Mouse (Mus musculus) lung, postnatal 25 days (tissue): ENCODE measurements around the gene Gli3.

Experiments
- DNase-seq: peaks from one replicate; pipeline ENCODE4 v3.0.0; 2022; ENCODE audit warnings: low spot score

Gli3 gene

GRCm38 (mm10) chr13:15552009-15552408, 89.0 kb downstream of the Gli3 start:
- DNase-seq, result no peak

GRCm38 (mm10) chr13:15556646-15557098, 93.6 kb downstream of the Gli3 start:
- DNase-seq, result no peak

- DNase-seq, result no peak
Observed at GRCm38 (mm10) chr13:15561441-15561840, 98.4 kb downstream of the Gli3 start.

GRCm38 (mm10) chr13:15570908-15571568, 108.0 kb downstream of the Gli3 start:
- no peak for DNase-seq

GRCm38 (mm10) chr13:15577133-15577917, 114.3 kb downstream of the Gli3 start:
- DNase-seq, result no peak

- no peak for DNase-seq
Observed at GRCm38 (mm10) chr13:15580458-15580857, 117.4 kb downstream of the Gli3 start.

- DNase-seq, result no peak
Observed at GRCm38 (mm10) chr13:15585941-15586340, 122.9 kb downstream of the Gli3 start.

GRCm38 (mm10) chr13:15588278-15589272, 125.5 kb downstream of the Gli3 start:
- no peak for DNase-seq

GRCm38 (mm10) chr13:15590326-15590933, 127.4 kb downstream of the Gli3 start:
- no peak for DNase-seq

- no peak for DNase-seq
Observed at GRCm38 (mm10) chr13:15596667-15597066, 133.6 kb downstream of the Gli3 start.

- no peak for DNase-seq
Observed at GRCm38 (mm10) chr13:15599741-15600140, 136.7 kb downstream of the Gli3 start.

GRCm38 (mm10) chr13:15602161-15602560, 139.1 kb downstream of the Gli3 start:
- DNase-seq, result no peak

- peak; percentile 67 for DNase-seq
Observed at GRCm38 (mm10) chr13:15602677-15603221, 139.7 kb downstream of the Gli3 start.

- DNase-seq, result no peak
Observed at GRCm38 (mm10) chr13:15604074-15604473, 141.0 kb downstream of the Gli3 start.

- DNase-seq, result no peak
Observed at GRCm38 (mm10) chr13:15617423-15617822, 154.4 kb downstream of the Gli3 start.

GRCm38 (mm10) chr13:15618051-15618692, 155.1 kb downstream of the Gli3 start:
- DNase-seq, result no peak

- DNase-seq, result no peak
Observed at GRCm38 (mm10) chr13:15621009-15621408, 158.0 kb downstream of the Gli3 start.

- peak; percentile 11 for DNase-seq
Observed at GRCm38 (mm10) chr13:15624490-15625353, 161.7 kb downstream of the Gli3 start.

- DNase-seq, result no peak
Observed at GRCm38 (mm10) chr13:15641548-15641947, 178.5 kb downstream of the Gli3 start.

- no peak for DNase-seq
Observed at GRCm38 (mm10) chr13:15660502-15660901, 197.5 kb downstream of the Gli3 start.
